In the genomic region with DNA sequence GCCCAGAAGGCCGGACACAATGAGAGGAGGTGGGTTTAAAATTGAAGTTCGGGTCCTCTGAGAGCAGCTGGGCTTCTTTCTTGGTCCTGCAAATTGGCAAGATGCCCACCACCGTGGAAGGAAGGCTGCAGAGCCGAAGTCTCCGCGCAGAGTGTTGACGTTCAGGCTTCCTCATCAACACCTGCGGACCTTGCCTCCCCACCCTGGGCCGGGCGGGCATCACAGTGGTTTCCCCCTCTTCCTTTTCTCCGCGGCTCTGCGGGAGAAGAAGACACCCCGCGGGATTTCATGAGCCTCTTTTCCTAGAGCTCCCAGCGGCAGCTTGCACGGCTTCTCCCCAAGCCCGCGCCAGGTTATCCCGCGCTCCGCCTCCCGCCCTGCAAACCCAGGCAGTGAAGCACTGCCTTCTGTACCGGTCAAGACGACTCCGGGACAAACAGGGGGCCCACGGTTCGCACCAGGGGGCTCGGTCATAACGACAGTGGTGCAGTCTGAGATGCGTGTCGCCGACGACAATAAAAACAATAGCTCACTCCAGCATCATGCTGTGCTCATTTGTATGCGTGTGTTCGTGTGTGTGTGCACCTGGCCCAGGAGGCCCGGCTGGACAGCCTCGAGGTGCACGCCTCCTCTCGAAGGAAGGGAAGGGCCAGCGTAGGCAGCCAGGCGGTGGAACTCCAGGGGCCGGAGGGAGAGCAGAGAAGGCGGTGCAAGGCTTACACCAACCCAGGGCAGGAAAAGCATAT, we compare ENCODE assay signal across 7 mouse cellular contexts. TPM values are rescaled to one million over a fixed set of nuclear protein-coding genes. Genes with fewer than 3 reads are reported as not detected.
A peak's percentile ranks its signal among the peaks of the same experiment; 100 is the strongest.
DNase-seq lines count a peak whose midpoint lies in the region; ATAC-seq and TF ChIP-seq lines count a peak whose summit lies in the region.

No protein-coding gene starts in this region.

- H3ac ChIP-seq in C2C12 (ENCODE audit: control insufficient read depth, insufficient read length, low read depth) = peak overlapping the region; percentile 60

- peaks cover 71% of the 10 kb centered on the region for H3K4me1 ChIP-seq in G1E (ENCODE audit: insufficient read depth, low read depth, low read length)
- peaks cover 19% of the 10 kb centered on the region for H3K4me1 ChIP-seq in heart, embryonic 15.5 days (replicated peaks)

- peaks cover 3% of the 10 kb centered on the region for H3K79me3 ChIP-seq in C2C12 (ENCODE audit: low read depth)

- peak overlapping the region; percentile 99 for H3K4me2 ChIP-seq in heart, embryonic 15.5 days

- no peak for ATAC-seq in G1E (ENCODE audit: extremely low read depth, insufficient number of reproducible peaks, low FRiP score, poor library complexity, severe bottlenecking)
- peak; percentile 2; the same call in 1 of the 2 replicates for ATAC-seq in heart, embryonic 15.5 days (replicated peaks; ENCODE audit: insufficient number of reproducible peaks, insufficient read depth, low FRiP score, low read depth)

- WGBS in heart, embryonic 15.5 days = under 1% methylated on average over 44 of the region's 44 CpGs

- H3K36me3 ChIP-seq in C2C12 (ENCODE audit: control insufficient read depth, insufficient read depth) (peaks cover 21% of the 10 kb centered on the region), G1E (replicated peaks) (peaks cover 32% of the 10 kb centered on the region)
- peaks cover 23% of the 10 kb centered on the region for H3K36me3 ChIP-seq in heart, embryonic 15.5 days

- peak overlapping the region; percentile 85 for H3K27ac ChIP-seq in heart, embryonic 15.5 days

- H3K79me2 ChIP-seq in C2C12 (ENCODE audit: control insufficient read depth, insufficient read depth) = peaks cover 38% of the 10 kb centered on the region

- TF ChIP-seq CTCF in C2C12 (IDR thresholded peaks at IDR 0.05; ENCODE audit: control insufficient read depth, insufficient read depth, insufficient read length) (no peak), G1E (IDR thresholded peaks at IDR 0.05; ENCODE audit: low read depth, low read length) (no peak)

- peak; percentile 57 for DNase-seq in G1E (ENCODE audit: low spot score)
- peak; percentile 57 for DNase-seq in embryo, embryonic 11 days
- DNase-seq in kidney, postnatal 4 days = peak; percentile 60 to 74
- peak; percentile 55 for DNase-seq in lung, postnatal 10 days
- peak; percentile 73 for DNase-seq in right cerebral cortex, postnatal 14 days

- peak overlapping the region; percentile 38 for H3K4me3 ChIP-seq in C2C12 (ENCODE audit: insufficient read depth, poor library complexity, severe bottlenecking)
- H3K4me3 ChIP-seq in G1E (ENCODE audit: low read depth, low read length) = peak overlapping the region; percentile 97
- H3K4me3 ChIP-seq in heart, embryonic 15.5 days = peak overlapping the region; percentile 88

- H3K9me3 ChIP-seq in G1E (replicated peaks) = no peaks in the 10 kb centered on the region
- no peaks in the 10 kb centered on the region for H3K9me3 ChIP-seq in heart, embryonic 15.5 days (replicated peaks)

- H3K9ac ChIP-seq in heart, embryonic 15.5 days = peak overlapping the region; percentile 66

- no peaks in the 10 kb centered on the region for H3K27me3 ChIP-seq in C2C12 (ENCODE audit: control insufficient read depth, insufficient read depth, insufficient read length)
- no peaks in the 10 kb centered on the region for H3K27me3 ChIP-seq in G1E (ENCODE audit: insufficient read depth, low read length)
- no peaks in the 10 kb centered on the region for H3K27me3 ChIP-seq in heart, embryonic 15.5 days

TF ChIP-seq in C2C12, 6 proteins besides CTCF, POLR2A, EP300 and RAD21:
- TF ChIP-seq USF1 (IDR thresholded peaks at IDR 0.05; ENCODE audit: low read depth) = no peak
- no peak for TF ChIP-seq MYOG (IDR thresholded peaks at IDR 0.05; ENCODE audit: control insufficient read depth, extremely low read depth, insufficient read length)
- no peak for TF ChIP-seq FOSL1 (IDR thresholded peaks at IDR 0.05; ENCODE audit: insufficient read depth, low read length, poor library complexity, severe bottlenecking)
- no peak for TF ChIP-seq MYOD1 (IDR thresholded peaks at IDR 0.05; ENCODE audit: control insufficient read depth, insufficient read length, low read depth)
- no peak for TF ChIP-seq MAX (IDR thresholded peaks at IDR 0.05)
- no peak for TF ChIP-seq CEBPB (IDR thresholded peaks at IDR 0.05; ENCODE audit: low read depth)
TF ChIP-seq in C2C12: peak in this region for 0.

RNA-seq across cellular contexts. Expression of a gene that starts 0.7 kb away (rescaled TPM):
- polyA plus RNA-seq in C2C12 (2012; fragmentation: generic; extraction: Trizol) = 19.3 TPM
- 72.7 and 73.2 TPM in 2 replicates for total RNA-seq in G1E (2014; fragmentation: Nextera tagmentation)
- total RNA-seq in G1E (2017) = 33.0 and 46.3 TPM in 2 replicates
- polyA plus RNA-seq in G1E (2012) = 58.8 and 67.4 TPM in 2 replicates
- 27.1 and 36.7 TPM in 2 replicates for polyA plus RNA-seq in heart, embryonic 15.5 days (2015; fragmentation: Nextera tagmentation; extraction: Ambion mirVana)

RNA-seq across cellular contexts. Expression of a gene that starts 3.6 kb away (rescaled TPM):
- polyA plus RNA-seq in C2C12 (2012; fragmentation: generic; extraction: Trizol) = not detected
- total RNA-seq in G1E (2014; fragmentation: Nextera tagmentation) = not detected in 2 replicates
- total RNA-seq in G1E (2017) = not detected in 2 replicates
- 0.13 TPM in 1 of 2 replicates, not detected in the other for polyA plus RNA-seq in G1E (2012)
- polyA plus RNA-seq in heart, embryonic 15.5 days (2015; fragmentation: Nextera tagmentation; extraction: Ambion mirVana) = 0.18 TPM in 1 of 2 replicates, not detected in the other

RNA-seq across cellular contexts. Expression of a gene that starts 7.2 kb away (rescaled TPM):
- polyA plus RNA-seq in C2C12 (2012; fragmentation: generic; extraction: Trizol) (30.5 TPM), G1E (2012) (142 and 157 TPM in 2 replicates)
- total RNA-seq in G1E (2014; fragmentation: Nextera tagmentation) (34.0 and 43.0 TPM in 2 replicates), G1E (2017) (17.0 and 18.5 TPM in 2 replicates)
- polyA plus RNA-seq in heart, embryonic 15.5 days (2015; fragmentation: Nextera tagmentation; extraction: Ambion mirVana) = 44.3 and 61.3 TPM in 2 replicates

RNA-seq across cellular contexts. Expression of a gene that starts 7.2 kb away (rescaled TPM):
- polyA plus RNA-seq in C2C12 (2012; fragmentation: generic; extraction: Trizol) (30.3 TPM), G1E (2012) (41.9 and 42.1 TPM in 2 replicates)
- total RNA-seq in G1E (2014; fragmentation: Nextera tagmentation) (9.5 and 15.8 TPM in 2 replicates), G1E (2017) (19.7 and 22.2 TPM in 2 replicates)
- 11.3 and 15.3 TPM in 2 replicates for polyA plus RNA-seq in heart, embryonic 15.5 days (2015; fragmentation: Nextera tagmentation; extraction: Ambion mirVana)

RNA-seq across cellular contexts. Expression of a gene that starts 18.0 kb away (rescaled TPM):
- polyA plus RNA-seq in C2C12 (2012; fragmentation: generic; extraction: Trizol) = 68.6 TPM
- total RNA-seq in G1E (2014; fragmentation: Nextera tagmentation) = 16.2 and 58.2 TPM in 2 replicates
- 31.7 and 33.7 TPM in 2 replicates for total RNA-seq in G1E (2017)
- 63.7 and 76.6 TPM in 2 replicates for polyA plus RNA-seq in G1E (2012)
- 5.3 and 7.3 TPM in 2 replicates for polyA plus RNA-seq in heart, embryonic 15.5 days (2015; fragmentation: Nextera tagmentation; extraction: Ambion mirVana)

Comparison
In these comparisons a context has a peak if more than half of its experiments do, and no peak if none do; other contexts are left out.
1. H3K4me3 ChIP-seq: peak in every context shown above with its lines; median percentile 97 in G1E; 88 in heart, embryonic 15.5 days; 38 in C2C12.